Comparison of ENCODE assay signal across 17 mouse cellular contexts in the genomic region with DNA sequence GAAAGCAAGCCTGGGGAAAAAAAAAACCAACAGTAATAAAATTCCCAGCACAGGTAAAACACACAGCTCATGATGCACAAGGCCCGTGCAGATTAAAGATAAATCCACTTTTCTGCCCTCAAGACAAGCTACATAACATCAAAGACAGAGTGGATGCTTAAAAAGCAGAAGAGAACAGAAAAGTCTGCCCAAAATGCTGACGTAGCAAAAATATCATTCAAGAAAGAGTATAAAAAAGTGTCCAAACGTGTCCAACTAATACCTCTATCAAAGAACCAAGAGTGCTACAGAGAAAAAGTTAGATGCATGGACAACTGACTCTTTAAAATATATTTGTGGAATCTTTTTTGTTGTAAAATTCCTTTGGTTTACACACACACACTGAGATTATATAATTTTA.
"Had no signal": no experiment of that assay in that cellular context is flagged by ENCODE, and none has a peak within 500 bp of the region (broad histone marks: within the 10 kb centered on the region; RNA-seq: fewer than 3 reads in every experiment).

No protein-coding gene starts in this region.

- H3K9me3 ChIP-seq: neural tube, embryonic 12.5 days; neural tube, embryonic 13.5 days; neural tube, embryonic 15.5 days; stomach, embryonic 15.5 days had no signal

- H3K36me3 ChIP-seq: neural tube, embryonic 12.5 days; neural tube, embryonic 13.5 days; neural tube, embryonic 15.5 days; stomach, embryonic 15.5 days had no signal

- H3K9ac ChIP-seq: neural tube, embryonic 12.5 days; neural tube, embryonic 13.5 days; neural tube, embryonic 15.5 days; stomach, embryonic 15.5 days had no signal

- H3K4me2 ChIP-seq: neural tube, embryonic 12.5 days; neural tube, embryonic 13.5 days; neural tube, embryonic 15.5 days; stomach, embryonic 15.5 days had no signal

- DNase-seq: retina, postnatal 1 day; right cerebral cortex, adult 18-20 months; right cerebral cortex, postnatal 14 days; right cerebral cortex, postnatal 25 days; right cerebral cortex, postnatal 4 days; spleen, adult 18-20 months; thymus, adult 18-20 months; thymus, adult 2 months; thymus, postnatal 14 days; thymus, postnatal 25 days; thymus, postnatal 36 days; thymus, postnatal 4 days had no signal

- H3K27me3 ChIP-seq: neural tube, embryonic 12.5 days; neural tube, embryonic 13.5 days; neural tube, embryonic 15.5 days; stomach, embryonic 15.5 days had no signal

- H3K27ac ChIP-seq: neural tube, embryonic 12.5 days; neural tube, embryonic 13.5 days; neural tube, embryonic 15.5 days; stomach, embryonic 15.5 days; stomach, postnatal 0 days had no signal

- H3K4me3 ChIP-seq: neural tube, embryonic 12.5 days; neural tube, embryonic 13.5 days; neural tube, embryonic 15.5 days; stomach, embryonic 15.5 days had no signal

- H3K4me1 ChIP-seq: neural tube, embryonic 12.5 days; neural tube, embryonic 13.5 days; neural tube, embryonic 15.5 days; stomach, embryonic 15.5 days had no signal
